Mouse (Mus musculus): Measurements from ENCODE around the gene Mon1a.
A peak's percentile ranks its signal among the peaks of the same experiment; 100 is the strongest.

Mon1a gene

GRCm38 (mm10) chr9:107887804-107888266 is at the start of gene Mon1a:
Mon1a (plus strand) TSS chr9:107888151.
- peak; percentile 90 for DNase-seq

- no peak for DNase-seq
These were observed 49.1 kb upstream of the Mon1a start for GRCm38 (mm10) chr9:107838869-107839268.

- no peak for DNase-seq
These were observed 45.2 kb upstream of the Mon1a start for GRCm38 (mm10) chr9:107842709-107843108.

GRCm38 (mm10) chr9:107848922-107849321 is 39.0 kb upstream of the Mon1a start:
- no peak for DNase-seq

- no peak for DNase-seq
These were observed 29.6 kb upstream of the Mon1a start for GRCm38 (mm10) chr9:107858343-107858742.

GRCm38 (mm10) chr9:107864493-107864892 is 23.5 kb upstream of the Mon1a start:
- DNase-seq, result no peak

- no peak for DNase-seq
These were observed 21.9 kb upstream of the Mon1a start for GRCm38 (mm10) chr9:107866081-107866480.

- peak; percentile 98 for DNase-seq
These were observed 15.4 kb upstream of the Mon1a start for GRCm38 (mm10) chr9:107872350-107873098.

- no peak for DNase-seq
These were observed 14.8 kb upstream of the Mon1a start, which contains the start of gene Rbm6 for GRCm38 (mm10) chr9:107873137-107873536. Rbm6 (minus strand) TSS chr9:107873237.

GRCm38 (mm10) chr9:107880411-107880810 is 7.5 kb upstream of the Mon1a start:
- no peak for DNase-seq

GRCm38 (mm10) chr9:107888267-107888850 is 408 bp downstream of the Mon1a start:
- no peak for DNase-seq

GRCm38 (mm10) chr9:107890260-107890659 is 2.3 kb downstream of the Mon1a start:
- no peak for DNase-seq

GRCm38 (mm10) chr9:107891023-107891422 is 3.1 kb downstream of the Mon1a start:
- DNase-seq, result no peak

- no peak for DNase-seq
These were observed 10.6 kb downstream of the Mon1a start for GRCm38 (mm10) chr9:107898563-107898962.

- no peak for DNase-seq
These were observed 11.9 kb downstream of the Mon1a start for GRCm38 (mm10) chr9:107899855-107900254.

GRCm38 (mm10) chr9:107900840-107901626 is 13.1 kb downstream of the Mon1a start:
- DNase-seq, result peak; percentile 88

- DNase-seq, result no peak
These were observed 13.6 kb downstream of the Mon1a start for GRCm38 (mm10) chr9:107901627-107901914.

- peak; percentile 92 for DNase-seq
These were observed 16.8 kb downstream of the Mon1a start for GRCm38 (mm10) chr9:107904726-107905125.

- peak; percentile 52 for DNase-seq
These were observed 18.5 kb downstream of the Mon1a start, which contains the start of gene Mst1r for GRCm38 (mm10) chr9:107906252-107906966. Mst1r (plus strand) TSS chr9:107906873.

GRCm38 (mm10) chr9:107906967-107907800 is 19.2 kb downstream of the Mon1a start:
- DNase-seq, result no peak

GRCm38 (mm10) chr9:107907801-107908120 is 19.8 kb downstream of the Mon1a start:
- DNase-seq, result no peak

Measured in retina, postnatal 1 day (tissue).